Mouse (Mus musculus): ENCODE measurements around the gene Ccdc154. TPM values are rescaled to one million over a fixed set of nuclear protein-coding genes. Genes with fewer than 3 reads are reported as not detected.

Gene Ccdc154
- polyA plus RNA-seq (2012; rRNA removed), result 0.06 TPM in 1 of 2 replicates, not detected in the other

GRCm38 (mm10) chr17:25162161-25162560, at the start of gene Ccdc154:
Gene Ccdc154, plus strand, starts transcription at chr17:25162461.

GRCm38 (mm10) chr17:25115664-25116432, 46.4 kb upstream of the Ccdc154 start, which contains the start of gene Telo2:
Gene Telo2, minus strand, starts transcription at chr17:25115967.

GRCm38 (mm10) chr17:25120406-25120805, 41.9 kb upstream of the Ccdc154 start, which contains the start of gene Ptx4:
Gene Ptx4, plus strand, starts transcription at chr17:25120760.

GRCm38 (mm10) chr17:25133275-25133698, 29.0 kb upstream of the Ccdc154 start, which contains the start of gene Clcn7:
Gene Clcn7, plus strand, starts transcription at chr17:25133391.

GRCm38 (mm10) chr17:25175411-25175810, 13.2 kb downstream of the Ccdc154 start, which contains the start of gene Gm38655:
Gene Gm38655, minus strand, starts transcription at chr17:25175471.

GRCm38 (mm10) chr17:25184129-25184691, 21.9 kb downstream of the Ccdc154 start, which contains the start of gene BC003965:
Gene BC003965, plus strand, starts transcription at chr17:25184554.

GRCm38 (mm10) chr17:25188150-25189031, 26.1 kb downstream of the Ccdc154 start, which contains the start of gene Unkl:
Gene Unkl, plus strand, starts transcription at chr17:25188397.

Other genes with a start within 250 kb of the Ccdc154 start
- 180 and 186 TPM in 2 replicates for gene Mapk8ip3, start 225.5 kb upstream of the Ccdc154 start, polyA plus RNA-seq (2012; rRNA removed)
- 33.5 and 37.9 TPM in 2 replicates for gene Jpt2, start 201.8 kb upstream of the Ccdc154 start, polyA plus RNA-seq (2012; rRNA removed)
- gene Cramp1l, start 146.7 kb upstream of the Ccdc154 start, polyA plus RNA-seq (2012; rRNA removed), result 20.6 and 27.0 TPM in 2 replicates
- gene Ift140, start 146.4 kb upstream of the Ccdc154 start, polyA plus RNA-seq (2012; rRNA removed), result 32.8 and 38.8 TPM in 2 replicates
- 59.3 and 68.0 TPM in 2 replicates for gene Tmem204, start 78.9 kb upstream of the Ccdc154 start, polyA plus RNA-seq (2012; rRNA removed)
- 50.1 and 56.2 TPM in 2 replicates for gene Telo2, start 46.5 kb upstream of the Ccdc154 start, polyA plus RNA-seq (2012; rRNA removed)
- gene Ptx4, start 41.7 kb upstream of the Ccdc154 start, polyA plus RNA-seq (2012; rRNA removed), result not detected in 2 replicates
- gene Clcn7, start 29.1 kb upstream of the Ccdc154 start, polyA plus RNA-seq (2012; rRNA removed), result 41.1 and 43.3 TPM in 2 replicates
- 2.2 and 2.3 TPM in 2 replicates for gene Gm38655, start 13.0 kb downstream of the Ccdc154 start, polyA plus RNA-seq (2012; rRNA removed)
- 12.1 and 12.5 TPM in 2 replicates for gene BC003965, start 22.1 kb downstream of the Ccdc154 start, polyA plus RNA-seq (2012; rRNA removed)
- 23.6 and 27.6 TPM in 2 replicates for gene Unkl, start 25.9 kb downstream of the Ccdc154 start, polyA plus RNA-seq (2012; rRNA removed)
- gene Gnptg, start 77.7 kb downstream of the Ccdc154 start, polyA plus RNA-seq (2012; rRNA removed), result 28.6 and 37.7 TPM in 2 replicates
- 37.8 and 39.0 TPM in 2 replicates for gene Tsr3, start 77.7 kb downstream of the Ccdc154 start, polyA plus RNA-seq (2012; rRNA removed)
- 10.1 and 19.3 TPM in 2 replicates for gene Baiap3, start 93.9 kb downstream of the Ccdc154 start, polyA plus RNA-seq (2012; rRNA removed)
- 112 and 129 TPM in 2 replicates for gene Ube2i, start 112.2 kb downstream of the Ccdc154 start, polyA plus RNA-seq (2012; rRNA removed)
- 0.40 and 0.59 TPM in 2 replicates for gene Prss34, start 135.9 kb downstream of the Ccdc154 start, polyA plus RNA-seq (2012; rRNA removed)
- gene Prss28, start 146.2 kb downstream of the Ccdc154 start, polyA plus RNA-seq (2012; rRNA removed), result not detected in 2 replicates
- 0.52 and 0.84 TPM in 2 replicates for gene Prss29, start 156.2 kb downstream of the Ccdc154 start, polyA plus RNA-seq (2012; rRNA removed)
- 0.79 and 1.6 TPM in 2 replicates for gene Tpsab1, start 183.1 kb downstream of the Ccdc154 start, polyA plus RNA-seq (2012; rRNA removed)
- gene Tpsb2, start 203.8 kb downstream of the Ccdc154 start, polyA plus RNA-seq (2012; rRNA removed), result 13.5 and 14.6 TPM in 2 replicates
- gene Tpsg1, start 206.8 kb downstream of the Ccdc154 start, polyA plus RNA-seq (2012; rRNA removed), result 0.40 and 0.45 TPM in 2 replicates

All from ovary, adult 2 months (tissue).